Comparison of ENCODE assay signal across 19 mouse cellular contexts in genomic region chr9:92097806-92098205, GRCm38 (mm10).
DNase-seq lines count a peak whose midpoint lies in the region; ATAC-seq and TF ChIP-seq lines count a peak whose summit lies in the region.
"Had no signal": no experiment of that assay in that cellular context is flagged by ENCODE, and none has a peak within 500 bp of the region (broad histone marks: within the 10 kb centered on the region; RNA-seq: fewer than 3 reads in every experiment).

No protein-coding gene starts in this region.

- no peaks in the 10 kb centered on the region for H3K9me3 ChIP-seq in ES-E14 (ENCODE audit: control insufficient read depth, insufficient read depth, low read depth, low read length)
- H3K9me3 ChIP-seq in heart, embryonic 11.5 days (replicated peaks; ENCODE audit: control insufficient read depth, low read length) = no peaks in the 10 kb centered on the region
- H3K9me3 ChIP-seq: embryonic facial prominence, embryonic 10.5 days; embryonic facial prominence, embryonic 12.5 days; forebrain, embryonic 13.5 days; forebrain, embryonic 15.5 days had no signal

- peaks cover 0 to 2% of the 10 kb centered on the region in 2 experiments; a peak in 1 of 4 replicates for H3K4me1 ChIP-seq in ES-E14 (ENCODE audit: control insufficient read depth in 2 of 2, insufficient read depth in 2 of 2, low read length in 2 of 2, poor library complexity in 1 of 2)
- H3K4me1 ChIP-seq in heart, embryonic 11.5 days (ENCODE audit: control insufficient read depth, insufficient read depth, low read length) = no peaks in the 10 kb centered on the region
- H3K4me1 ChIP-seq: embryonic facial prominence, embryonic 10.5 days; embryonic facial prominence, embryonic 12.5 days; forebrain, embryonic 13.5 days; forebrain, embryonic 15.5 days had no signal

- no peak overlapping the region for H3K4me2 ChIP-seq in heart, embryonic 11.5 days
- H3K4me2 ChIP-seq: embryonic facial prominence, embryonic 12.5 days; forebrain, embryonic 13.5 days; forebrain, embryonic 15.5 days had no signal

- WGBS in heart, embryonic 11.5 days (ENCODE audit: insufficient replicate concordance) = 75% methylated on average over 2 of the region's 2 CpGs

- H3K4me3 ChIP-seq in ES-E14 (ENCODE audit: insufficient read depth in 1 of 2, low read depth in 1 of 2, low read length in 2 of 2, poor library complexity in 1 of 2, severe bottlenecking in 1 of 2) = no peak overlapping the region
- no peak overlapping the region for H3K4me3 ChIP-seq in heart, embryonic 11.5 days (ENCODE audit: low read depth, low read length)
- H3K4me3 ChIP-seq: embryonic facial prominence, embryonic 10.5 days; embryonic facial prominence, embryonic 12.5 days; forebrain, embryonic 13.5 days; forebrain, embryonic 15.5 days had no signal

- in situ Hi-C loops in ES-E14 (cut with MboI; ENCODE audit: low sequenced_read_pairs in 2 of 2, unreplicated experiment in 2 of 2) = no loop called here

- no peaks in the 10 kb centered on the region for H3K36me3 ChIP-seq in ES-E14 (ENCODE audit: control insufficient read depth, insufficient read depth, low read length, poor library complexity, severe bottlenecking)
- no peaks in the 10 kb centered on the region for H3K36me3 ChIP-seq in heart, embryonic 11.5 days (ENCODE audit: control insufficient read depth, insufficient read depth, low read length)
- H3K36me3 ChIP-seq: embryonic facial prominence, embryonic 10.5 days; embryonic facial prominence, embryonic 12.5 days; forebrain, embryonic 15.5 days had no signal

- H3K27me3 ChIP-seq in heart, embryonic 11.5 days (ENCODE audit: control insufficient read depth, insufficient read depth, low read length) = no peaks in the 10 kb centered on the region
- H3K27me3 ChIP-seq: embryonic facial prominence, embryonic 12.5 days; forebrain, embryonic 13.5 days; forebrain, embryonic 15.5 days had no signal

- H3K9ac ChIP-seq in ES-E14 (ENCODE audit: insufficient read depth, low read depth, low read length, poor library complexity, severe bottlenecking) = no peak overlapping the region
- H3K9ac ChIP-seq in heart, embryonic 11.5 days (ENCODE audit: low read depth, low read length) = no peak overlapping the region
- H3K9ac ChIP-seq: embryonic facial prominence, embryonic 12.5 days; forebrain, embryonic 13.5 days; forebrain, embryonic 15.5 days; forebrain, postnatal 0 days had no signal

- no peak overlapping the region for H3K27ac ChIP-seq in ES-E14 (ENCODE audit: insufficient read depth, low read depth, low read length, poor library complexity, severe bottlenecking)
- H3K27ac ChIP-seq in heart, embryonic 11.5 days (ENCODE audit: low read depth, low read length) = no peak overlapping the region
- H3K27ac ChIP-seq: embryonic facial prominence, embryonic 10.5 days; embryonic facial prominence, embryonic 12.5 days; forebrain, embryonic 13.5 days; forebrain, embryonic 15.5 days had no signal

- peak; percentile 56 for DNase-seq in ES-CJ7 (ENCODE audit: low read depth, low spot score)
- DNase-seq in ES-E14 (ENCODE audit: low read depth, low spot score) = peak; percentile 30
- peak; percentile 0 for DNase-seq in WW6 (ENCODE audit: low read depth, low spot score)
- no peak for DNase-seq in adrenal gland, adult 2 months
- no peak for DNase-seq in adrenal gland, postnatal 10 days
- DNase-seq: adrenal gland, postnatal 14 days; adrenal gland, postnatal 36 days; cerebellum, adult 11-12 months; cerebellum, adult 2 months; cerebellum, adult 9-10 months; cerebellum, postnatal 10 days; cerebellum, postnatal 25 days; forebrain, postnatal 0 days had no signal

- no peak for ATAC-seq in heart, embryonic 11.5 days (replicated peaks; ENCODE audit: insufficient number of reproducible peaks, low FRiP score, low TSS enrichment)
- ATAC-seq: activated CD4-positive, CD25-positive, alpha-beta regulatory T cell, adult 4 months; forebrain, embryonic 13.5 days; forebrain, embryonic 15.5 days; forebrain, postnatal 0 days had no signal

TF ChIP-seq in ES-E14, 5 proteins besides CTCF, POLR2A, EP300 and RAD21:
- TF ChIP-seq ZNF384 (IDR thresholded peaks at IDR 0.05; ENCODE audit: low read depth, low read length) (no peak), CHD2 (IDR thresholded peaks at IDR 0.05; ENCODE audit: low read depth, low read length) (no peak), HCFC1 (IDR thresholded peaks at IDR 0.05; ENCODE audit: borderline replicate concordance, insufficient read depth, low read length) (no peak), ZC3H11A (IDR thresholded peaks at IDR 0.05; ENCODE audit: borderline replicate concordance, low read depth, low read length) (no peak), MAFK (IDR thresholded peaks at IDR 0.05; ENCODE audit: insufficient read depth, low read depth, low read length) (no peak)
TF ChIP-seq in ES-E14: peak in this region for 0.

Comparison
In these comparisons a context has a peak if more than half of its experiments do, and no peak if none do; other contexts are left out.
1. DNase-seq: peak in ES-CJ7 (single experiment), ES-E14 (single experiment) and WW6 (single experiment); none in adrenal gland, adult 2 months (single experiment) and adrenal gland, postnatal 10 days (single experiment).